Mouse (Mus musculus): ENCODE measurements around the gene Nfatc4. TPM values are rescaled to one million over a fixed set of nuclear protein-coding genes. Genes with fewer than 3 reads are reported as not detected.
A peak's percentile ranks its signal among the peaks of the same experiment; 100 is the strongest.

Nfatc4 gene
- 17.1 and 18.1 TPM in 2 replicates for polyA plus RNA-seq (2015; fragmentation: Nextera tagmentation; extraction: Ambion mirVana)

DNA sequence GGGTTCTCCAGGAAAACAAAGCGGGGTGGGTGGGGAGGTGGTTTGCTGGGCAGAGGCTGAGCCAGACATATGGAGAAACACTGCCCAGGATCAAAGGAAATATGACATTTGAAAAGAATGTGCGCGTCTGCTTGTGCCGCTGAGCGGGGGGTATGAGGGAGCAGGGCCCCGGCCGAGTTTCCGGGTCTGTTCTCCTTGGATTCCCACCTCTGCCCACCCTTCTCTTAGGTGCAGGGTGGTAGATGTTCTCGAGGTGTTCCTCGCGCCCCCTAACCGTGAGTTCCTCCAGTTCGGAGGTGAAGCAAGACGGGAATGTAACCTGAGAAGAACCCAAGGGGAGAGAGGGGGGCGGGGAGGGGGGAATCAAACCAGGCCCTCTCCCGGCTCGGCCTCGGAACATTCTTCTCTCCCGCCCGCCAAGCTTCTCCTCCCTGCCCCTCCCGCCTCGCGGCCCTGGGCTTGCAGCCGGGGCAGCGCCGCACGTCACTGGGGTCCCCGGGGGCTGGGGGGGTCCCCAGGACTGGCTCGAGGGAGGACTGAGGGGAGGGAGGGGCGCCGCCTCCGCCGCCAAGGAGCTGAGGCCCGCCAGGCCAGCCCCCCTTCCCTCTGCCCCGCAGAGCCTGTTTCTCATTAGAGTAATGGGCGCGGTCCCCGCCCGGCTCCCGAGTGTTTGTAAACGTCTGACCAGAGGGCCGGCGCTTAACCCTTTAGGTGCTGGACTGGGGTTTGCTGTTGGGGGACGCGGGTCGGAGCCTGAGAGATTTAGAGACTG is at the start of gene Nfatc4:
Nfatc4 (plus strand) TSS at position 154 of the 772 bp plus-strand sequence.
- peak within 1 kb of the TSS; percentile 76 for H3K9ac ChIP-seq (replicated peaks; ENCODE audit: low read depth)
- ATAC-seq: peak; percentile 87
- peak within 1 kb of the TSS; percentile 91 for H3K4me2 ChIP-seq (replicated peaks; ENCODE audit: low read depth, low read length)
- H3K27me3 ChIP-seq (replicated peaks; ENCODE audit: insufficient read depth, low read length): no peaks in the 10 kb centered on the region
- no peaks in the 10 kb centered on the region for H3K36me3 ChIP-seq (ENCODE audit: insufficient read depth, low read length)
- H3K4me3 ChIP-seq (ENCODE audit: low read depth, low read length): peak within 1 kb of the TSS; percentile 57
- WGBS: under 1% methylated on average over 35 of the region's 46 CpGs
- no peak for TF ChIP-seq CTCF (IDR thresholded peaks at IDR 0.05)
- peak; percentile 60 for TF ChIP-seq EP300 (IDR thresholded peaks at IDR 0.05)
- peak; percentile 96 for DNase-seq (ENCODE audit: low spot score)
- peak within 1 kb of the TSS; percentile 98 for H3K27ac ChIP-seq (ENCODE audit: low read length)
- peaks cover 3% of the 10 kb centered on the region; the same call in 1 of the 2 replicates for H3K4me1 ChIP-seq (ENCODE audit: insufficient read depth, low read depth, low read length)
- no peaks in the 10 kb centered on the region for H3K9me3 ChIP-seq (ENCODE audit: low read length)

GRCm38 (mm10) chr14:55776711-55777110 is 46.2 kb upstream of the Nfatc4 start:
- DNase-seq (ENCODE audit: low spot score): no peak
- H3K36me3 ChIP-seq (ENCODE audit: insufficient read depth, low read length): no peaks in the 10 kb centered on the region
- H3K4me1 ChIP-seq (ENCODE audit: insufficient read depth, low read depth, low read length): no peaks in the 10 kb centered on the region
- H3K27ac ChIP-seq (ENCODE audit: low read length): no peak overlapping the region
- H3K4me3 ChIP-seq (ENCODE audit: low read depth, low read length): no peak overlapping the region
- WGBS: 34% methylated on average over 7 of the region's 7 CpGs
- 0 out of 2 replicates have a peak, but pooled peaks cover 3% of the 10 kb centered on the region for H3K27me3 ChIP-seq (replicated peaks; ENCODE audit: insufficient read depth, low read length)
- no peak for TF ChIP-seq EP300 (IDR thresholded peaks at IDR 0.05)
- H3K9ac ChIP-seq (replicated peaks; ENCODE audit: low read depth): no peak overlapping the region
- no peaks in the 10 kb centered on the region for H3K9me3 ChIP-seq (ENCODE audit: low read length)
- ATAC-seq: no peak
- H3K4me2 ChIP-seq (replicated peaks; ENCODE audit: low read depth, low read length): no peak overlapping the region

DNA sequence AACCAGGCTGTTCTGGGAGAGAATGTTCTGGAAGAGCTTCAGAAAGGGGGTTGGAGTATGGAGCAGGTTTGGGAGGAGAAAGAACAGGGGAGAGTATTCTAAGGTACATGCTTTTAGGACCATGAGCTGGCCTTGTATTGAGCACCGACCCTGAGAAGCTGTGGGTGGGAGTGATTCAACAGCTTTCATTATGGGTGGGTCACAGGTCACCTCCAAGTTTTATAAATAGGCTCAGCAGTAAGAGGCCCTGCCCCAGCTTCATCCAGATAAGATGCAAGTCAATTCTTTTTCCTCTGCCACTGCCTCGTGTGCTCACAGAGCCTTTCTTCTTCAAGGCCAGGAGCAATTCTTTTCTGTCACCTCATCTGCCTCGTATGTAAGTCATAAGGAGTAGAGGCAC is 45.8 kb upstream of the Nfatc4 start:
- DNase-seq (ENCODE audit: low spot score): no peak
- H3K4me1 ChIP-seq (ENCODE audit: insufficient read depth, low read depth, low read length): no peaks in the 10 kb centered on the region
- H3K27me3 ChIP-seq (replicated peaks; ENCODE audit: insufficient read depth, low read length): 0 out of 2 replicates have a peak, but pooled peaks cover 7% of the 10 kb centered on the region
- no peak for ATAC-seq
- TF ChIP-seq CTCF (IDR thresholded peaks at IDR 0.05): no peak
- TF ChIP-seq EP300 (IDR thresholded peaks at IDR 0.05): no peak
- no peak overlapping the region for H3K4me3 ChIP-seq (ENCODE audit: low read depth, low read length)
- no peak overlapping the region for H3K27ac ChIP-seq (ENCODE audit: low read length)
- no peaks in the 10 kb centered on the region for H3K9me3 ChIP-seq (ENCODE audit: low read length)
- 24% methylated on average over 3 of the region's 3 CpGs for WGBS
- no peak overlapping the region for H3K4me2 ChIP-seq (replicated peaks; ENCODE audit: low read depth, low read length)
- H3K9ac ChIP-seq (replicated peaks; ENCODE audit: low read depth): no peak overlapping the region
- H3K36me3 ChIP-seq (ENCODE audit: insufficient read depth, low read length): no peaks in the 10 kb centered on the region

GRCm38 (mm10) chr14:55777806-55778205 is 45.1 kb upstream of the Nfatc4 start:
- TF ChIP-seq EP300 (IDR thresholded peaks at IDR 0.05) (no peak), CTCF (IDR thresholded peaks at IDR 0.05) (no peak)
- Histone ChIP-seq H3K36me3 (ENCODE audit: insufficient read depth, low read length) (no peaks in the 10 kb centered on the region), H3K9ac (replicated peaks; ENCODE audit: low read depth) (no peak overlapping the region), H3K27me3 (replicated peaks; ENCODE audit: insufficient read depth, low read length) (0 out of 2 replicates have a peak, but pooled peaks cover 7% of the 10 kb centered on the region), H3K4me1 (ENCODE audit: insufficient read depth, low read depth, low read length) (no peaks in the 10 kb centered on the region), H3K9me3 (ENCODE audit: low read length) (no peaks in the 10 kb centered on the region), H3K4me2 (replicated peaks; ENCODE audit: low read depth, low read length) (no peak overlapping the region), H3K4me3 (ENCODE audit: low read depth, low read length) (no peak overlapping the region), H3K27ac (ENCODE audit: low read length) (no peak overlapping the region)
- ATAC-seq (no peak), DNase-seq (ENCODE audit: low spot score) (no peak)
- 72% methylated on average over 11 of the region's 11 CpGs for WGBS

GRCm38 (mm10) chr14:55778686-55779085 is 44.3 kb upstream of the Nfatc4 start:
- no peak overlapping the region for H3K4me3 ChIP-seq (ENCODE audit: low read depth, low read length)
- no peak overlapping the region for H3K4me2 ChIP-seq (replicated peaks; ENCODE audit: low read depth, low read length)
- H3K9me3 ChIP-seq (ENCODE audit: low read length): no peaks in the 10 kb centered on the region
- 88% methylated on average over 15 of the region's 15 CpGs for WGBS
- H3K9ac ChIP-seq (replicated peaks; ENCODE audit: low read depth): no peak overlapping the region
- no peaks in the 10 kb centered on the region for H3K36me3 ChIP-seq (ENCODE audit: insufficient read depth, low read length)
- TF ChIP-seq CTCF (IDR thresholded peaks at IDR 0.05): no peak
- no peak for TF ChIP-seq EP300 (IDR thresholded peaks at IDR 0.05)
- DNase-seq (ENCODE audit: low spot score) (no peak), ATAC-seq (no peak)
- no peak overlapping the region for H3K27ac ChIP-seq (ENCODE audit: low read length)
- H3K4me1 ChIP-seq (ENCODE audit: insufficient read depth, low read depth, low read length): no peaks in the 10 kb centered on the region
- 0 out of 2 replicates have a peak, but pooled peaks cover 7% of the 10 kb centered on the region for H3K27me3 ChIP-seq (replicated peaks; ENCODE audit: insufficient read depth, low read length)

- WGBS: 36% methylated on average over 16 of the region's 16 CpGs
- no peaks in the 10 kb centered on the region for H3K4me1 ChIP-seq (ENCODE audit: insufficient read depth, low read depth, low read length)
- peak; percentile 49 for ATAC-seq
Measured at GRCm38 (mm10) chr14:55779656-55780055, 43.3 kb upstream of the Nfatc4 start.

More at GRCm38 (mm10) chr14:55779656-55780055, 43.3 kb upstream of the Nfatc4 start:
- DNase-seq (ENCODE audit: low spot score): peak; percentile 81
- H3K4me3 ChIP-seq (ENCODE audit: low read depth, low read length): no peak overlapping the region
- no peak overlapping the region for H3K4me2 ChIP-seq (replicated peaks; ENCODE audit: low read depth, low read length)
- H3K27me3 ChIP-seq (replicated peaks; ENCODE audit: insufficient read depth, low read length): 0 out of 2 replicates have a peak, but pooled peaks cover 7% of the 10 kb centered on the region
- H3K9me3 ChIP-seq (ENCODE audit: low read length): no peaks in the 10 kb centered on the region
- TF ChIP-seq CTCF (IDR thresholded peaks at IDR 0.05) (no peak), EP300 (IDR thresholded peaks at IDR 0.05) (no peak)
- H3K27ac ChIP-seq (ENCODE audit: low read length): no peak overlapping the region
- H3K36me3 ChIP-seq (ENCODE audit: insufficient read depth, low read length): no peaks in the 10 kb centered on the region
- no peak overlapping the region for H3K9ac ChIP-seq (replicated peaks; ENCODE audit: low read depth)

Data from lung, postnatal 0 days (tissue).